Mouse (Mus musculus) ovary, postnatal 14 days (tissue): ENCODE measurements around the gene Alkbh5.
A peak's percentile ranks its signal among the peaks of the same experiment; 100 is the strongest.
"Not testable (repeated sequence)": the region's sequence is repeated elsewhere in the genome, so short reads cannot be mapped to it uniquely, and the experiment has no call there.

ENCODE experiments used
- DNase-seq: peaks from one replicate; pipeline ENCODE4 v3.0.0; 2022; ENCODE audit warnings: low spot score

Alkbh5 gene

GRCm38 (mm10) chr11:60543211-60543610 lies 7.0 kb downstream of the Alkbh5 start:
- not testable (repeated sequence) for DNase-seq

GRCm38 (mm10) chr11:60545433-60545832 lies 9.3 kb downstream of the Alkbh5 start:
- DNase-seq, result no peak

GRCm38 (mm10) chr11:60548112-60548511 lies 11.9 kb downstream of the Alkbh5 start:
- no peak for DNase-seq

- no peak for DNase-seq
Observed at GRCm38 (mm10) chr11:60553091-60553490, 16.9 kb downstream of the Alkbh5 start.

GRCm38 (mm10) chr11:60557675-60558074 lies 21.5 kb downstream of the Alkbh5 start:
- no peak for DNase-seq

- DNase-seq, result peak; percentile 58
Observed at GRCm38 (mm10) chr11:60559342-60559741, 23.2 kb downstream of the Alkbh5 start.

GRCm38 (mm10) chr11:60574006-60574405 lies 37.8 kb downstream of the Alkbh5 start:
- not testable (repeated sequence) for DNase-seq
